Mouse (Mus musculus) layer of hippocampus, adult 8-10 months (tissue): ENCODE measurements around the gene Anapc10. TPM values are rescaled to one million over a fixed set of nuclear protein-coding genes. Genes with fewer than 3 reads are reported as not detected.
"Not testable (repeated sequence)": the region's sequence is repeated elsewhere in the genome, so short reads cannot be mapped to it uniquely, and the experiment has no call there.

Source experiments
- DNase-seq, 2 experiments: peaks; one replicate each; pipeline ENCODE4 v3.0.0; 2022; ENCODE audit warnings: low spot score in 2 of 2
- total RNA-seq, 4 experiments: library from RNA; stranded (reverse); gene quantifications; 2 replicates each; pipeline ENCODE4 v1.2.4; 2022

Anapc10 gene
- 10 to 100 TPM in 1 of 4 experiments, 1 to 10 TPM in 3; 6.7 to 10.6 (median 7.3) TPM for total RNA-seq

- peak; percentile 94 to 99 for DNase-seq
Measured at GRCm38 (mm10) chr8:79711064-79711961, at the start of gene Anapc10, which contains the start of gene Abce1. Gene Anapc10, plus strand, starts transcription at chr8:79711820. Gene Abce1, minus strand, starts transcription at chr8:79711740.

- DNase-seq = no peak
Measured at GRCm38 (mm10) chr8:79676461-79676860, 35.2 kb upstream of the Anapc10 start.

- no peak for DNase-seq
Measured at GRCm38 (mm10) chr8:79679005-79679404, 32.6 kb upstream of the Anapc10 start.

GRCm38 (mm10) chr8:79680083-79680482 lies 31.5 kb upstream of the Anapc10 start:
- not testable (repeated sequence) for DNase-seq

- DNase-seq = no peak
Measured at GRCm38 (mm10) chr8:79680555-79680954, 31.1 kb upstream of the Anapc10 start.

- DNase-seq = no peak
Measured at GRCm38 (mm10) chr8:79680965-79681364, 30.7 kb upstream of the Anapc10 start.

GRCm38 (mm10) chr8:79685927-79686326 lies 25.7 kb upstream of the Anapc10 start:
- DNase-seq = not testable (repeated sequence)

GRCm38 (mm10) chr8:79692531-79692930 lies 19.1 kb upstream of the Anapc10 start:
- DNase-seq = no peak

- no peak for DNase-seq
Measured at GRCm38 (mm10) chr8:79706687-79707086, 4.9 kb upstream of the Anapc10 start.

GRCm38 (mm10) chr8:79712676-79713075 lies 1.1 kb downstream of the Anapc10 start:
- no peak for DNase-seq

GRCm38 (mm10) chr8:79721537-79721936 lies 9.9 kb downstream of the Anapc10 start:
- DNase-seq = no peak

GRCm38 (mm10) chr8:79723308-79723707 lies 11.7 kb downstream of the Anapc10 start:
- DNase-seq = no peak

- no peak for DNase-seq
Measured at GRCm38 (mm10) chr8:79724589-79724988, 13.0 kb downstream of the Anapc10 start.

- DNase-seq = no peak
Measured at GRCm38 (mm10) chr8:79727900-79728299, 16.3 kb downstream of the Anapc10 start.

- peak; percentile 22 to 25 for DNase-seq
Measured at GRCm38 (mm10) chr8:79734304-79734703, 22.7 kb downstream of the Anapc10 start.

GRCm38 (mm10) chr8:79748171-79748570 lies 36.6 kb downstream of the Anapc10 start:
- DNase-seq = no peak

GRCm38 (mm10) chr8:79748591-79748990 lies 37.0 kb downstream of the Anapc10 start:
- DNase-seq = no peak

GRCm38 (mm10) chr8:79750305-79750704 lies 38.7 kb downstream of the Anapc10 start:
- no peak for DNase-seq

- DNase-seq = not testable (repeated sequence)
Measured at GRCm38 (mm10) chr8:79794873-79795272, 83.3 kb downstream of the Anapc10 start.

- no peak for DNase-seq
Measured at GRCm38 (mm10) chr8:79796690-79797089, 85.1 kb downstream of the Anapc10 start.

- no peak for DNase-seq
Measured at GRCm38 (mm10) chr8:79804499-79804898, 92.9 kb downstream of the Anapc10 start.

- no peak for DNase-seq
Measured at GRCm38 (mm10) chr8:79806971-79807370, 95.4 kb downstream of the Anapc10 start.

GRCm38 (mm10) chr8:79826534-79826933 lies 114.9 kb downstream of the Anapc10 start:
- no peak for DNase-seq
